Mouse (Mus musculus) lung, adult 2 months (tissue): ENCODE data around the gene Eno1.

ENCODE experiments used
- CTCF ChIP-seq: fragments of 200-500 bp; IDR thresholded peaks from 2 replicates; pipeline ENCODE4 v1.5.1; 2011; ENCODE audit warnings: mild to moderate bottlenecking, low read length, control low read depth; ENCODE audit not compliant: insufficient read depth
- POLR2A ChIP-seq: fragments of 200-500 bp; IDR thresholded peaks from 2 replicates; pipeline ENCODE4 v1.6.1; 2011; ENCODE audit warnings: low read depth, mild to moderate bottlenecking, control low read depth, low read length, borderline replicate concordance; ENCODE audit errors: extremely low read depth

DNA sequence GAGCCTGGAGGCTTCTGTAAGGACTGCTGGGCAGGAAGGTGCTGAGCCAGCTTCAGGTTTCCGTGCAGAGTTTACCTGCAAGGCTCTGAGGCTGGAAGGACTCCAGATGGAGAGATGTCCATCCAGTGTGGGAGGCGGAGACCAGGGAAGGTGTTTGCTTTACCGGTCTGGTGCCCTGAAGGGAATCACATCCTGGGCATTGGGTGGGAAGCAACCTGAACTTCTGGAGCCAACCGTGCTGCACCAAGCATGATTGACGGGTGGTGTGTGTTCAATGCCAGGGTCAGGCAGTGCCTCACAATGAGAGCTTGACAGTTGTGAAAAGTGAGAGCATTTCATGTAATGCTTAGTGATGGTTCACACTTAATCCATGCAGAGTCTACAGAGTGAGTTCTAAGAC, 12.4 kb downstream of the Eno1 start:
- TF ChIP-seq CTCF, result no peak
- no peak for TF ChIP-seq POLR2A
